Mouse (Mus musculus): ENCODE measurements around the gene Cpped1. TPM values are rescaled to one million over a fixed set of nuclear protein-coding genes. Genes with fewer than 3 reads are reported as not detected.

Cpped1 gene
- total RNA-seq (2014; fragmentation: Nextera tagmentation) (23.9 and 30.0 TPM in 2 replicates), total RNA-seq (2017) (15.8 and 16.8 TPM in 2 replicates), polyA plus RNA-seq (2012) (9.6 and 12.4 TPM in 2 replicates)

DNA sequence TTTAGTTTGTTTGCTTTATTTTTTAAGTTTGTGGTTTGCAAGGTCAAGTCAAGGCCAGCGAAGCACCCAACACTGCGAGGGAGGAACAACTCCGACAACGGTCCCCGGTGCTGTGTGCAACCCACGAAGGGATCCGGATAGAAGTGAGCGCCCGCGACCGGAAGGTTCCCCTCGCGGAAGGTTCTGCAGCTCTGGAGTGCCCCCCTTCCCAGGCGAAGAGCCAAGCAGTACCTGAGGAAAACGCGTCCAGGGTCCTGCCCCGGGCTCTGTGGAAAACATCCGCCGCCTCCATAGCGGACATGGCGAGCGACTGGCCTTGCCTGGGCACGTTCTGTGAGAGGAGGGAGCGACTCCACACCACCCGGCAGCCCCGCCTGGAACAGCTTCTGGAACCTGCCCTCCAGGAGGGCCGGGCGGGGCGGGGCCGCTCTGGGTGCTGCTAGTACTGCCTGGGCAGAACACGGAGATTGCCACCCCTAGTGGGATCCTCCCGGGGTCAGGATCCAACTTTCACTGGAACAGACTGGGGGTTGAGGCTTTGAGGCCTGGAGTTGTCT lies at the start of gene Cpped1:
Gene Cpped1 (minus strand): TSS at position 411 of the 557 bp plus-strand sequence.
- no peak for TF ChIP-seq TAL1 (conservative IDR thresholded peaks at IDR 0.05; ENCODE audit: low read depth, low read length)
- no peak for TF ChIP-seq GATA1 (IDR thresholded peaks at IDR 0.05; ENCODE audit: borderline replicate concordance, low read length)
- TF ChIP-seq POLR2AphosphoS5 (IDR thresholded peaks at IDR 0.05; ENCODE audit: insufficient replicate concordance, low read depth, low read length) = no peak
- TF ChIP-seq CTCF (IDR thresholded peaks at IDR 0.05; ENCODE audit: low read depth, low read length) = no peak
- no peak for TF ChIP-seq GATA2 (IDR thresholded peaks at IDR 0.05; ENCODE audit: borderline replicate concordance, low read depth, low read length)
- ATAC-seq (ENCODE audit: extremely low read depth, insufficient number of reproducible peaks, low FRiP score, poor library complexity, severe bottlenecking) (peak; percentile 71), DNase-seq (ENCODE audit: low spot score) (peak; percentile 87)
- Histone ChIP-seq H3K4me1 (ENCODE audit: insufficient read depth, low read depth, low read length) (peaks cover 27% of the 10 kb centered on the region), H3K27me3 (ENCODE audit: insufficient read depth, low read length) (peaks cover 8% of the 10 kb centered on the region), H3K36me3 (replicated peaks) (peaks cover 28% of the 10 kb centered on the region), H3K4me3 (ENCODE audit: low read depth, low read length) (peak within 1 kb of the TSS; percentile 78), H3K9me3 (replicated peaks) (no peaks in the 10 kb centered on the region)

DNA sequence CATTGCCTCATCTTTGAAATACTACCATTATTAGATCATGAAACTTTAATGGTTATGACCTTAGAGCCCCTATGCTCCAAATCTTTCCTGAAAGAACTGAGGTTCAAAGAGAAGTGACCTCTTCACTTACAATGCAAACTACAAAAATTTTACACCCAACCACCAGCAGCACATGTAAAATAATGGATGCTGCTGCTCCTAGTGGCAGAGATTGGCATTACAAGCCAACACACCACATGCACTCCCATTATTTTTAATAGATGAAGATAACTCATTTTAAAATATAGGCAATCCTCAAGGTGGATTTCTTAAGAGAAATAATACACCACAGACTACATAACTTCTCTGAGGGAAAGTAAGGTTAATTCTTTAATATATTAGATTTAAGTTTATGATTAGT lies 31.2 kb upstream of the Cpped1 start:
- H3K9me3 ChIP-seq (replicated peaks) = peaks cover 5% of the 10 kb centered on the region; the same call in 1 of the 2 replicates
- ATAC-seq (ENCODE audit: extremely low read depth, insufficient number of reproducible peaks, low FRiP score, poor library complexity, severe bottlenecking) (no peak), DNase-seq (ENCODE audit: low spot score) (no peak)

GRCm38 (mm10) chr16:11910801-11911200 lies 1.6 kb upstream of the Cpped1 start:
- no peak for ATAC-seq (ENCODE audit: extremely low read depth, insufficient number of reproducible peaks, low FRiP score, poor library complexity, severe bottlenecking)
- TF ChIP-seq GATA1 (IDR thresholded peaks at IDR 0.05; ENCODE audit: borderline replicate concordance, low read length) (no peak), GATA2 (IDR thresholded peaks at IDR 0.05; ENCODE audit: borderline replicate concordance, low read depth, low read length) (no peak), TAL1 (conservative IDR thresholded peaks at IDR 0.05; ENCODE audit: low read depth, low read length) (no peak), POLR2AphosphoS5 (IDR thresholded peaks at IDR 0.05; ENCODE audit: insufficient replicate concordance, low read depth, low read length) (no peak)
- Histone ChIP-seq H3K4me1 (ENCODE audit: insufficient read depth, low read depth, low read length) (peaks cover 25% of the 10 kb centered on the region), H3K27me3 (ENCODE audit: insufficient read depth, low read length) (peaks cover 12% of the 10 kb centered on the region), H3K4me3 (ENCODE audit: low read depth, low read length) (no peak overlapping the region), H3K9me3 (replicated peaks) (no peaks in the 10 kb centered on the region), H3K36me3 (replicated peaks) (peaks cover 15% of the 10 kb centered on the region)
- DNase-seq (ENCODE audit: low spot score) = no peak

More for the DNA sequence above, 31.2 kb upstream of the Cpped1 start:
- peaks cover 12% of the 10 kb centered on the region for H3K27me3 ChIP-seq (ENCODE audit: insufficient read depth, low read length)
- no peaks in the 10 kb centered on the region for H3K36me3 ChIP-seq (replicated peaks)
- TF ChIP-seq GATA2 (IDR thresholded peaks at IDR 0.05; ENCODE audit: borderline replicate concordance, low read depth, low read length) = no peak
- TF ChIP-seq CTCF (IDR thresholded peaks at IDR 0.05; ENCODE audit: low read depth, low read length) = peak; percentile 63; the same call in 1 of the 2 replicates
- TF ChIP-seq GATA1 (IDR thresholded peaks at IDR 0.05; ENCODE audit: borderline replicate concordance, low read length) = no peak
- TF ChIP-seq TAL1 (conservative IDR thresholded peaks at IDR 0.05; ENCODE audit: low read depth, low read length) = no peak
- no peak for TF ChIP-seq POLR2AphosphoS5 (IDR thresholded peaks at IDR 0.05; ENCODE audit: insufficient replicate concordance, low read depth, low read length)
- H3K4me1 ChIP-seq (ENCODE audit: insufficient read depth, low read depth, low read length) = no peaks in the 10 kb centered on the region
- H3K4me3 ChIP-seq (ENCODE audit: low read depth, low read length) = no peak overlapping the region

GRCm38 (mm10) chr16:11909817-11910216 lies 572 bp upstream of the Cpped1 start:
- DNase-seq (ENCODE audit: low spot score) (no peak), ATAC-seq (ENCODE audit: extremely low read depth, insufficient number of reproducible peaks, low FRiP score, poor library complexity, severe bottlenecking) (no peak)
- H3K9me3 ChIP-seq (replicated peaks) = no peaks in the 10 kb centered on the region
- H3K4me1 ChIP-seq (ENCODE audit: insufficient read depth, low read depth, low read length) = peaks cover 25% of the 10 kb centered on the region
- no peak overlapping the region; the same call in 1 of the 2 replicates for H3K4me3 ChIP-seq (ENCODE audit: low read depth, low read length)
- peaks cover 22% of the 10 kb centered on the region for H3K36me3 ChIP-seq (replicated peaks)
- peaks cover 12% of the 10 kb centered on the region for H3K27me3 ChIP-seq (ENCODE audit: insufficient read depth, low read length)
- no peak for TF ChIP-seq POLR2AphosphoS5 (IDR thresholded peaks at IDR 0.05; ENCODE audit: insufficient replicate concordance, low read depth, low read length)

GRCm38 (mm10) chr16:11908461-11909014 lies 707 bp downstream of the Cpped1 start:
- H3K4me3 ChIP-seq (ENCODE audit: low read depth, low read length) = peak overlapping the region; percentile 78
- ATAC-seq (ENCODE audit: extremely low read depth, insufficient number of reproducible peaks, low FRiP score, poor library complexity, severe bottlenecking) (0 out of 2 replicates have a peak, but pooled peaks have one; percentile 7), DNase-seq (ENCODE audit: low spot score) (peak; percentile 16)
- peaks cover 27% of the 10 kb centered on the region for H3K4me1 ChIP-seq (ENCODE audit: insufficient read depth, low read depth, low read length)
- peaks cover 4% of the 10 kb centered on the region for H3K27me3 ChIP-seq (ENCODE audit: insufficient read depth, low read length)
- no peaks in the 10 kb centered on the region for H3K9me3 ChIP-seq (replicated peaks)
- TF ChIP-seq POLR2AphosphoS5 (IDR thresholded peaks at IDR 0.05; ENCODE audit: insufficient replicate concordance, low read depth, low read length) (no peak), GATA2 (IDR thresholded peaks at IDR 0.05; ENCODE audit: borderline replicate concordance, low read depth, low read length) (no peak), GATA1 (IDR thresholded peaks at IDR 0.05; ENCODE audit: borderline replicate concordance, low read length) (no peak), TAL1 (conservative IDR thresholded peaks at IDR 0.05; ENCODE audit: low read depth, low read length) (no peak), CTCF (IDR thresholded peaks at IDR 0.05; ENCODE audit: low read depth, low read length) (no peak)
- H3K36me3 ChIP-seq (replicated peaks) = peaks cover 31% of the 10 kb centered on the region

DNA sequence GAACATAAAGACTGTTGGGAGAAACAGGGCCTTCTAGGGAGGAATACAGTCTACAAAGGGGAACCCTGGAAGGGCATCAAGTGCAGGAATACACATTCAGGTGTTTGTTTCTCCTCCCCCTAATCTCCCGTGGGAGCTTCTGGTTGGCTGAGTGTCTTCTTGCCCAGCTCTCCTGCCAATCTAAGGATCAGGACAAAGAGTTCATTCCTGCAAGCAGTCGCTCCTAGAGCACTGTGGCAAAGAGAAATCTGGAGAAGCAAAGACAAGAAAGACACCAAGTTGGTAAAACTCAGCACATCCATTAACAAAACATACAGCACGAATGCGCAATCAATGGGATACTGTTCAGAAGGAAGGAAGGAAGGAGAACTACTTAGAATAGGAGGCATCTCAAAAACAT lies 1.4 kb downstream of the Cpped1 start:
- H3K36me3 ChIP-seq (replicated peaks) = peaks cover 34% of the 10 kb centered on the region
- peaks cover 4% of the 10 kb centered on the region for H3K27me3 ChIP-seq (ENCODE audit: insufficient read depth, low read length)
- ATAC-seq (ENCODE audit: extremely low read depth, insufficient number of reproducible peaks, low FRiP score, poor library complexity, severe bottlenecking) (no peak), DNase-seq (ENCODE audit: low spot score) (no peak)
- no peak for TF ChIP-seq TAL1 (conservative IDR thresholded peaks at IDR 0.05; ENCODE audit: low read depth, low read length)
- TF ChIP-seq CTCF (IDR thresholded peaks at IDR 0.05; ENCODE audit: low read depth, low read length) = no peak
- no peak for TF ChIP-seq GATA1 (IDR thresholded peaks at IDR 0.05; ENCODE audit: borderline replicate concordance, low read length)
- TF ChIP-seq POLR2AphosphoS5 (IDR thresholded peaks at IDR 0.05; ENCODE audit: insufficient replicate concordance, low read depth, low read length) = no peak
- H3K9me3 ChIP-seq (replicated peaks) = no peaks in the 10 kb centered on the region
- H3K4me1 ChIP-seq (ENCODE audit: insufficient read depth, low read depth, low read length) = peaks cover 27% of the 10 kb centered on the region
- peak overlapping the region; percentile 78; the same call in 1 of the 2 replicates for H3K4me3 ChIP-seq (ENCODE audit: low read depth, low read length)
